Mouse (Mus musculus) kidney, adult 11 months (tissue): ENCODE results near the gene Usp37.

Experiments used
- DNase-seq: peaks from one replicate; pipeline ENCODE4 v3.0.0; 2022

The Usp37 gene

DNA sequence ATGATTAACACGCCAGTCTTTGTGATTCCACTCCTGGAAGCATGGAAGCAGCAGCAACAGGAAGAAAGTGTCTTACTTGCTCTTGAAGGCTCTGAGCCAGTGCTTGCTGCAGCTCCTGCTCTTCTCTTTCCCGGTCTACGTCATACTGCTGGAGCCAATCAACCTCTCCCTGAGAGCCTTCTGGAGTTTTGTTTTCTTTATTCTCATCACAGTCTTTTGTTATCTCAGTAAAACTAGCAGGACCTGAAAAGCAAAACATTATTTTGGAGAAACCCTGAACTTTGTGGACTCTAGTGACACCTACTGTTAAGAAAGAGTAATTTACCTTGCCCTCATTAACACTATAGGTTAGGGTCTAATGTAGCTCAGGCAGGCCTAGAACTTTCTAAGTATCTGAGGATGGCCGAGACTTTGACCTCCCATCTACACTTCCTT is 91.5 kb downstream of the Usp37 start:
- DNase-seq = peak; percentile 42

DNA sequence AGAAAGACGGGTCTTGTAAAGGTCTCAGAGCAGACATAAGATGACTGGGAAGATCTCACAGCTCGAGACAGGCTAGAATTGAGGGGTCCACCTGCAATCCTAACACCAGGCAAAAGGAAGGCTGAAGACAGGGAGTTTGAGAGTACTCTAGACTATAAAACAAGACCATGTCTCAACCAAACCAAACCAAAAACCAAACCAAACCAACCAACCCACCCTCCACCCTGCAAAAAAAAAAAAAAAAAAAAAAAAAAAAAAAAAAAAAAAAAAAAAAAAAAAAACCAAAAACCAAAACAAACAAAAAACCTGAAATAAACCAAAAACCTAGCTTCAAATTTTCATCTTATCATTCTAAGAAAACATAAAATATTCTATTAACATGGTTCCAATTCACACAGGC is 99.5 kb downstream of the Usp37 start:
- no peak for DNase-seq

DNA sequence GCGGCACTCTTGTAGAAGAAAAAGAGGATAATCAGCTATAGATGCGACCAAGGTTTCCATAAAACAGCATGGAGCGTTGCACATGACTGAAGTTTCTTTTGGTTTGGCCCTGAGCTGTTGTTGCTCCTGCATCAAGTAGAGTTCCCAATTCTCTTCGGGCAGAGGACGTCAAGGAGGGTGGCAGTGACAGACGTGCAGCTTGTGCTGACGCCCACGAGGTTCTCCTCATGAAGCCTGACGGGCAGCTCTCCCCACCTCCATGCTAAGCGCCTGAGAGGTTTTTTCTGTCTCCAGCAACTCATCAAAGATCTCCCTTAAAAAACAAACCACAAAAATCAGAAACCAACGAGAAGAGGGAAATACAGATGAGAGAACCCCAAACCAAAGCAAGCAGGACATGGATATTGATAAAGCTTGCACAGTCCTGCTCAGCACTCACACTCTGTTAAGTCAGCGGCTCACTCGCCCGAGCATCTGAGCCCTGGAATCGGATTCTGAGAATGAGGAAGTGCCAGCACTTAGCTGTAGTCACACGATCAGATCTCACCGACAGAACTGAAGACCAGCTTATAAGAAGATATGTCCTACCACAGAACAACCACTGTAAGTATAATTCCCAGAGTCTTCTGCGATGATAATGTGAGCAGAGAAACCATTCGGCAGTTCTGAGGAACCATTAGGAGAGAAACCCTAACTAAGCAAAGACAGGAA is 104.8 kb downstream of the Usp37 start:
- DNase-seq = no peak

DNA sequence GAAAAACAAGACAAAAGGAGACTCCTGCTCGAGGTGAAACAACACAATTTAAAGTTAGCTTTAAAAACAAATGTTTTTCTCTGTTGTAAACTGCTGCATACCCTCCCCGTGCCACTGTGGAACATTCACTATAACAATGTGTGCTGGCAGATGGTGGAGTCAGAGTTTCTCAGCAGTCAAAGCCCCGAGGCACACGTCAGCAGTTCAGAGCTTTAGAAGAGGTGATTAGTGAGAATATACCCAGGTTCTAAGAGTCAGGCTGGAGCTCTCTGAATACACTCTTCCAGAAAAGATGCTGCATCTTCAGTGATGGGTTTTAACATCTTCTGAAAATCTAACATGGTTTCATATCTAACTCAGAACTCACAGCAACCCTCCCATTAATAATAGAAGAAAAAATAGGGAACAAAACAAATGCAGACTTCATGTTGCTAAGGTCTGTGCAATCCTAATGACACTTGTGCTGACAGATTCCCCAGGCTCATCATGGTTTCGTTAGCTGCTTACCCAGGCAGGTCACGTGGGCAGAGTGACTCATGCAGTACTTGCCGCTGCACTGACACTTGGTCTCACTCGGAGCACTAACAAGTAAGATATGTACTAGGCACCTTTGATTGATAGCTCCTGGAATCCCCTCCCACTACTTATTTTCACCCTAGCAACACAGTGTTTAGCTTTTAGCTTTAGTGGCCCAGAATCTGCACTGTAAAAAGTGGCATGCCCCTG is 106.2 kb downstream of the Usp37 start:
- DNase-seq = no peak

DNA sequence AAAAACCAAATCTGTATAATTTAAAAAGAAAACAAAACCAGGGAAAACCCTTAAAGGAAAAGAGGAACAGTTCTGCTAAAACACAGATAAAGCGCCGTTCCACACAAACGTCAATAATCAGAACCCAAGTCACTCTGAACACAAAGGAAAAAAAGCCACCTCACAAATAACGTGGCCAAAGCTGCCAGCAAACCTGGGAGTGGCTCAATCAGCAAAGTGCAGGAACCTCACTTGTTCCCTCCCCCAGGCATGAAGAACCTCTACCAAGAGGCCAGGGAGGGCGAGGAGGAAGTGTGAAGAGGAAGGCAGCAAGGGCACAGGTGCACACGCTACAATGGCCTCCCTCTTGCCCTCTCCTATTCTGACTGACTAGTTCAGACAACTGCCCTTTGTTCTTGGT is 108.5 kb downstream of the Usp37 start:
- DNase-seq = no peak

DNA sequence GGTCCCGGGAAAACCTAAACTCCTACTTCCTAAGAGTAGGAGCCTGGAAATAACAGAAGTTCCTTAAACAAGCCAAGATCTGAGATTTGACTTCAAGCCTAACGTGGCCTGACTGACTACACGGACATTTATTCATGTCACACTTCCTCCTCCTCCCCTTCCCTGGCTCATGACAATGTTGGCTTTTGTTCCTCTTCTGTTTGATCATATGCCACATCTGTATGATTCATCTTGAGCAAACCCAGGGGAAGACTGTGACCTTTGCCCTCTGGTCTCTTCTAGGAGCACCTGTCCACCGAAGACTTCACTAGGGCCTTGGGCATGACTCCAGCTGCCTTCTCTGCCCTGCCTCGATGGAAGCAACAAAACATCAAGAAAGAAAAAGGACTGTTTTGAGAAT is 109.5 kb downstream of the Usp37 start:
- no peak for DNase-seq

DNA sequence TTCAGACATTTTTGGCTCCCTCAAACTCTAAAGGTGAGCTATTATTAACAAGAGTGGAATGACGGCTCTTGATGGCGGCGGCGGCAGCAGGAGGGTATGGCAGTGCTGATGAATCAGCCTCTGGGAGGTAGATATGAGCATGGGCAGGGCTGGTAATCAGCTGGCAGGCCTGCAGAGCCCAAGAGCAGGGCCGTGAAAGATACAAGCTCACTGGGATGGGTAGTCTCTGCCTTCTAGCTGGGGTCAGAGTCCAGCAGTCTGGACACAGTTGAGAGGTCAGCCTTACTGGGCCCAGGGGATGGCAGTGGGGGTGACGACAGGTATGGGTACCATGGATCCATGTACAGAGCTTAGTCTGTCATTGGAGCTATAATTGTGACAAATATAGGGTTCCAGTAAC is 110.9 kb downstream of the Usp37 start:
- DNase-seq = peak; percentile 38

DNA sequence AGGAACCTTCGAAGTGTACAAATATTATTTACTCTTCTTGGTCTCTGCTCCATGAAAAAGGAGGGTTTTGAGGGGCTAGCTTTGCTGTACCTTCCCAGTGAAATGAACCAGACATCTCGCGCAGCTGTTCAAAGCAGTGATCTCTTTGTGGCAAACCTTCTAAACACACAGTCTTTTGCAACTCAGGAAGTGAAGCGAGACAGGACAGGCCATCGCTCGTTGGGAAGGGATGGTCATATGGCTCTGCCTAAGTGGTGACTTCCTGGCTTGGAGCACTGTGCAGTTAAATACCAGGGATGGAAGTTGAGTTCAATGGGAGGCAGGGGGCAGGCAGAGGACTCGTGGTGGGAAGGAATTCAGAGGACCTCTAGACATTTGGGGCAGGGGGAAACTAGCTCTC is 118.2 kb downstream of the Usp37 start:
- DNase-seq = no peak

DNA sequence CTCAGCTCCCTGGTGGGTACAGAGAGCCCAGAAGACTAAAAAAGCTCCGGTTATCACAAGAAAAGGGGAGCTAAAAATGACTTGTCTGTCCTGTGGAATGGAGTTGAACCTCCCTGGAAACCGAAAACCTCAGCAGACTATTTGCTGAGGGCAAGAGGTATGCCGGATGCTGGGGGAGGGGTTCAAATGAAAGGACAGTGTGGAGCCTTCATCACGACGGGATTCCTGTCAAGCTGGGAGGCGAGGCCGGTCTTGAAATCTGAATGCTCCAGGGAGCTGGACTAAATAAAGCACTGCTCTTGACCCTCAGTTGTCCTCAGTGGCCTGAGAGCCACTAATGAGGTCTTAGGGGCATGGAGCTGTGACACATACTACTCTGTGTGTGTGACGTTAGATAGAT is 120.9 kb downstream of the Usp37 start:
- no peak for DNase-seq

DNA sequence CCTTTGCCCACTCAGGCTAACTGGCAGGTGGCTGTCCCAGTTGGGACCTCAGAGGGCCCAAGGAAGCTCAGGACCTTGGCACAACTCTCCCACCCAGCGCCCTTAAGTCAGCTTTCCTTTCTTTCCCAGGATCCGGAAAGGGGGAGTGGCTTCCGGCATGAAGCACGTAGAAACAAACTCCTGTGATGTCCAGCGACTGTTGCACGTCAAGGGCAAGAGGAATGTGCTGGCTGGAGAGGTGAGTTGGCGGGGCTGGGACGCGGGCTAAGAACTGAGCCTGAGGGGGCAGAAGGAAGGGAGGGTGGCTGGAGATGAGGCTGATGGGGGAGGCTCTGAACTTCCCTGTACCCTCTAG is 124.7 kb downstream of the Usp37 start:
- DNase-seq = no peak

DNA sequence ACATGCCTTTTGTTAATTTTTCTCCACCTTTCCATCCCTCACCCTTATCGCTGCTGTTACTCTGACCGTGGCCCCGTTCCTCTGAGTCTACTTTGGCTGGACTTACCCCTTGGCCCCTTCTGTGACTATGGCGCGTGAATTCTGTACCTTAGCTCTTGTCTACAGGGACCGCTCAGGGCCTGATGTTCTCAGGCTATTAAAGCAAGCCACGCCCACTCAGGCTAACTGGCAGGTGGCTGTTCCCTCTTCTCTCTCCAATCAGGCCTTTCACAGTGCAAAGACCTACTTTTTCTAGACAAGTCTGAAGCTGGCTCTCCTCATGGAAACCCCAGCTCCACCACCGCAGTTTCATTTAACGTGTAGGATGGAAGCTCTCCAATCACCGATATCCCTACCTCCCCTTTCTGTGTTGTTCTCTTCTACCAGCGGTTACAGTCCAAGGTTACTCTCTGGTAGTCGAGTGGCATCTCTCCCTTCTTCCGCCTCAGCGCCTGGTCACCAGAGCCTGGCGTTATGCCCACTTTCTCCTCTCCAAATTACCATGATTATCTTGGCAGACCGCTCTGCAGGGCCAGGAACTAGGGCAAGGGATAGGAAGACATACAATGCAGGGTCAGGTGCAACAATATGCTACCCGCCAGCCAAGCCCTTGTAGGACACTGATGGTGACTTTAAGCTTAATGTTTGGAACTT is 125.2 kb downstream of the Usp37 start:
- DNase-seq = peak; percentile 47

DNA sequence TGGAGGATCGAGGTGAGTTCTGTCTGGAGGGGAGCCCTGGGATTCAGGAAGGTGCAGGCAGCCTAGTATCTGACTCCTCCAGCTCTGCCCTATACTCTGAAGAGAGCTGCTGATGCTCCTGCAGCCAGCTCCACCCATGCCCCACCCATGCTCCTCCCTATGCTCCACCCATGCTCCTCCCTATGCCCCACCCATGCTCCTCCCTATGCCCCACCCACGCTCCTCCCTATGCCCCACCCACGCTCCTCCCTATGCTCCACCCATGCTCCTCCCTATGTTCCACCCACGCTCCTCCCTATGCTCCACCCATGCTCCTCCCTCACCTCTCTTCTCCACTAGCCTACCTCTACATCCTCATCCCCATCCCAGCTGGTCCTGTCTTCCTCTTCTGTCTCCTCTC is 128.9 kb downstream of the Usp37 start:
- DNase-seq = peak; percentile 61

DNA sequence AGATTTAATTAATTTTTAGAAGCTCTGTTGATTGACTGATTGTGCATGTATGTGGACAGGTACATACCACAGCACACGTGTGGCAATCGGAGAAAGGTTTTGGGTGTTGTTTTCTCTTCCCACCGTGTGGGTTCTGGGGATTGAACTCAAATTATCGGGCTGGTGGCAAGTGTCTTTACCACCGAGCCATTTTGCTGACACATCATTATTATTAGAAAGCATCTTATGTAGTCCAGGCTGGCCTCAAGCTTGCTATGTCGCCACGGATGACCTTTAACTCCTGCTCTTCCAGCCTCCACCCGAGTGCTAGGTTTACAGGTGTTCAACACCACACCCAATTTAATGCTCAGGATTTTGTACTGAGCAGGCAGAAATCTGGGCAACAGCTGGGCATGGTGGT is 131.4 kb downstream of the Usp37 start:
- DNase-seq = no peak

DNA sequence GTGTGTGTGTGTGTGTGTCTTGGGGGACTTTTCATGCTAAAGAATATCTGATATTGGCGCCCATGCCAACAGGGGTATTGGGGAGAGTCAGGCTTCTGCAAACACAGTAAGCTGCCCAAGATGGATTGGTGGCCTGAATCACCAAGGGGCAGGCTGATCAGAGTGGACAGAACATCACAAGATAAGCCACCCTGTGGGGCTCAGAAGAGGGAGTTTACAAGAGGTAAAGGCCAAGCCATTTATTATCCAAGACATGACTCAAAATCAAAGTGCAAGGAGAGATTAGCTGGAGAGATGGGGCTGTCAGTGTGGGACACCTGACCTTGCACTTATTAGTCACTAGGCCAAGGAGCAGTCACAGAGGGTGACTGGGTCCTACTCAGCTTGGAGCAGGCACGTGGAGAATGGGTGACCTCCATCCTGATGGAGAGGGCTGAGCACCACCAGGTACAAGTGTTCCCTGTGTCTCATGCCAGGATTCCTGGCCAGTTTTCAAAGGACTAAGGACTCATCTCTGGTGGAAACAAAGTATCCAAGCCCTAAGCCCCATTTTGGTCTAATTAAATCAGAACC is 132.2 kb downstream of the Usp37 start:
- DNase-seq = no peak

DNA sequence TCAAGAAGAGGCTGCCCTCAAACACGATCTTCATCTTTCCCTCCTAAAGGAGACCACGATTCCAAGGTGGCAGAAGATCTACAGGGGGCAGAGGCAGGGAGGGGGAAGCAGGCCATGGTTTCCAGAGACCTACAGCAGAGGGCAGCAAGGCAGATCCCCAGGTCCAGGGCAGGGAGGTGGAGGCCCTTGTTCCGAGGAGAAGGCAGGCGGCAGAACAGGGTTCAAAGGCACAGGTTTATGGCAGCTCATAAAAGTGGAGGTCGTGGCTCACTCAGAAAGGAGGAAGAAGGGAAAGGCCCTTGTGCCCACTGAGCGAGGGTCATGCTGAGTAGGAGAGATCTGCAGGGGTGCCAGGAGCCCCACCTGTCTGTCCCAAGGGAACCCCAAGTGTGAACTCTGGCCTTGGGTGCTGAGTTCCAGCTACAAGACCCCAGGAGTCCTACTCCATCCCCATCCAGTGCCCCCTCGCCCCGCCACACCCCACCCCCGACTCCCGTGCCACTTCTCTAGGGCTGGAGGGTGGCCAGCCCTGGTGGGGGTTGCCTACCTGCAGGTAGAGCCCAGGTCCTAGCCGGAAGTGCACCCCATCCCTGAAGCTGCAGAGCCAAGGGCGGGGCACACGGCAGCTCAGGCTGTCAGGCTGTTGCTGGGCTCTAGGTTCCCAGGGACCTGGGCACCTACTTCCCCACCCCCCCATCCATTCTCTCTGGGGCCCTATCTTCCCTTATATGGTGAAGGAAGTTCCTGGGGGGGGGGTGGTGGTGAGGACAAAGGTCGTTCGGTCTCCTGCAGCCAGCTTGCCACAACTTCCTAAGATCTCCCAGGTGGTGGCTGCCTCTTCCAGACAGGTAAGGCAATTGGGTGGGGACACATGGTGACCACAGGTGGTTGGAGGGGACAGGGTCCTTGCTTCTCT is 135.2 kb downstream of the Usp37 start, which contains the start of gene Vil1:
TSS of gene Vil1 (plus strand) at position 788 of the 916 bp plus-strand sequence.
- DNase-seq = peak; percentile 56

DNA sequence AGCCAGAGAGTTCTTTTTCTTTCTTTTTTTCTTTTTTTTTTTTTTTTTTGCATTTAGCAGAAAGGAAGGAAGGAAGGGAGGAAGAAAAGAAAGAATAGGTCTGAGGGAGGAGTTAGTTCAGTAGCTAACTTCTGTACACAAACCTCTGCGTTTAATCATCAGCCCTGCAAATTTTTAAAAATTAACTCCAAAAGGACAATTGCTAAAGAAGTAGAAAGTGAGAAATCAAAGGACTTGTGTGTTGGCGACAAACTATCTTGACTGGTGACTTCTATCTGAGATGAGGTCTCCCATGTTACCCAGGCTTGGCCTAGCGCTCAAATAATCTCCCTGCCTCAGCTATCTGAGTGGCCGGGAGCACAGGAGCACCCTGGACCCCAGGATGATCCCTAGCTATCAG is 139.9 kb downstream of the Usp37 start:
- no peak for DNase-seq

DNA sequence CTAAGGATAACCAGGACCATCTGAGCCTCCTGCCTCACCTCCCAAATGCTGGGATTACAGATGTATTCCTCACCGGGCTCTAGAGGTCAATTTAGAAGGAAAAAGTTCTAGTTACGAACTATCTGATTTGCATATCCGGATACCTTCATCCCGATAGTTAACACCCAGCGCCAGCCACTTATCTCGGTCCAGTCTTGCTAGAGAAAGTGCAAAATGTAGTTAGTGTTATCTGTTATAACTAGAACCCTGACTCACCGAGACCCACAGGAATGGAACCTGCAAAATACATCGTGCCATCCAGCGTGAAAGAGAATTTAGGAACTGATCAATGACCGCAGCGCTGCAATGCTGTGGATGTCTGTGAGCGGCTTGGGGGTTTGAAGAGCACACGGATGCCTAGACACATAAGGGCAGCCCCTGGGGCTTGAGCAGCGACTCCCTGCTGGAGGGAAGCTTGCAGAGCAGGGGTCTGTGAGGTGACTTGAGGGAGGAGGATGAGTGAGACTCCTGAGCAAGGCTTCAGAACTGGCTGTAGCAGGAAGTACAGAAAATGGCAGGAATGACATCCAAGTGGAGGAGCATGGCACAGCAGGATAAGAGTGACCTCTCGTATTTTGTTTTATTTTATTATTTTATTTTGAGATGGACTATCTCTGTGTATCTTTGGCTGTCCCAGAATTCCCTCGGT is 142.9 kb downstream of the Usp37 start:
- no peak for DNase-seq

DNA sequence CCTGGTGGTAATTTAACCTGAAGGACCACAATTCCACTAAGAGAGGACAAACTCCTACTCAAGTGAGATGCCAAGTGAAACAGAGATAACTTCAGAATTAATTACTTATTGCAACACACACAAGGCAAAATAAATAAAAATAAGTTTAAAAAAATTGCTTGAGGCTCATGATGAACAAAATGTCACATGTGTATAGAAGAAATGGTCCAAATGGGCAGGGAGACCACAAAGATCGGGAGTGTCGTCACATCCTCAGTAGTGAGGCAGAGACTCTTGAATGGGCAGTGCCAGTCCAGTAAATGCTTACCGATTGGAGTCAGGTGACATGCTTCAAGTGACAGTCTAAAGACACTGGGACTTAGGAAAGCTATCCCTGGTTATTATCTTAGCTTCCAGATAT is 143.6 kb downstream of the Usp37 start:
- DNase-seq = no peak

DNA sequence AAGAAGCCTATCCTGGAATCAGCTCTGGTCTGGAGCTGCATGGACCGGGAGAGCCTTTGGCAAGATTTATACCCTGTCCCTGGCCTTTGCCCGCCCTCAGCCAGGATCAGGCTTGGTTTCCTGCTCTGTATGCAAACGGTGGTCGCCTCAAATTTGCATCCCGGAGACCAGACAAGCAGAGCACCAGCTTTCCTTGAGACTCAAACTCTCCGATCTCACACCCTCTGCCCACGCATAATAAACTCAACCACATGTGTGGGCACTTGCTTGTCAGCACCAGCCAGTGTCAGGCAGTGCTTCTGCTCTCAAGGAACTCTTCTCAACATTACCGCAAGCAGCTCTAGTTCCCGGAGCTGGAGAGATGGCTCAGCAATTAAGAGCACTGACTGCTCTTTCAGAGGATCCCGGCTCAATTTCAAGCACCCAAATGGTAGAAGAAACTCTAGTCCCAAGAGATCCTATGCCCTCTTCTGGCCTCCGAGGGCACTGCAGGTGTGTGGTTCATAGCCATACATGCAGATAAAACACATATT is 146.1 kb downstream of the Usp37 start:
- DNase-seq = peak; percentile 80

DNA sequence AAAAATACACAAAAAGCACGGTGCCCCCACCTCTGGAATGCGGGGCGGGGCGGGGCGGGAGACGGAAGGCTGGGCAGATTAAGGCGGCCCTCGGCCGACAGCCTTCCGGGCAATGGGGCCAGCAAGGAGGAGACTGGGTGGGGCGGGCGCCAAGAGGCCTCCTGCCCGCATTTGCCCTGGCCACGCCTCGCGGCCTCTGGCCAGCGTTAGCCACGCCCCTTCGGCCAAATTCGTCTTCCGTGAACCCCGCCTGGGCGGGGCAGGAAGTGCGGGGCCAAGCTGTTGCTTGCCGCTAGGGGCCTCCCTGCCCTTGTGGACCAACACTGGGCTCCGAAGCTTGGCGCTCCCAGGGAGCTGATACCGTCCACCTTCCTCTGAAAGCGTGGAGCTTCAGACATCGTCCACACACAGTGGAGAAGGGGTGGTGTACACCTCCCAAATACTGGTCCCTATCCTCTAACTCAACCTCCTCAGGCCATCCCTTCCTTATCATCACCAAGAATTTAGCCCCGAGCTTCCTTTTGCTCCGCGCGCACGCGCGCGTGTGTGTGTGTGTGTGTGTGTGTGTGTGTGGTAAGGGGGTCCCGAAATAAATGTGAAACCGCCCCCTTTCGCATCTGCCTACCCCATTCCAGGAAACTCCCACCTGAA is 146.7 kb downstream of the Usp37 start:
- peak; percentile 99 for DNase-seq
